Mouse (Mus musculus) ES-Bruce4 (cell line): Measurements from ENCODE around the gene Arhgap18. TPM values are rescaled to one million over a fixed set of nuclear protein-coding genes. Genes with fewer than 3 reads are reported as not detected.

ENCODE experiments used
- H3K27ac ChIP-seq: 2 replicates; pipeline ENCODE4 v1.5.1; 2012; ENCODE audit warnings: low read length, inconsistent platforms; ENCODE audit not compliant: insufficient read depth
- H3K27me3 ChIP-seq: 2 replicates; pipeline ENCODE4 v1.6.1; 2012; ENCODE audit warnings: mild to moderate bottlenecking, low read length, inconsistent platforms; ENCODE audit not compliant: control insufficient read depth, poor library complexity, insufficient read depth, severe bottlenecking
- H3K36me3 ChIP-seq: 2 replicates; pipeline ENCODE4 v1.6.1; 2012; ENCODE audit warnings: inconsistent platforms, mild to moderate bottlenecking, low read length, moderate library complexity; ENCODE audit not compliant: control insufficient read depth, poor library complexity, insufficient read depth, severe bottlenecking
- H3K4me1 ChIP-seq: one replicate; pipeline ENCODE4 v1.8.1; 2011; ENCODE audit warnings: low read length; ENCODE audit not compliant: control insufficient read depth, insufficient read depth
- H3K4me3 ChIP-seq: 2 replicates; pipeline ENCODE4 v1.5.1; 2011; ENCODE audit warnings: low read depth, mild to moderate bottlenecking, low read length
- H3K9ac ChIP-seq: 2 replicates; pipeline ENCODE4 v1.6.1; 2012; ENCODE audit warnings: low read depth, mild to moderate bottlenecking, inconsistent platforms; ENCODE audit not compliant: poor library complexity, severe bottlenecking
- H3K9me3 ChIP-seq: replicated peaks from 2 replicates; pipeline ENCODE4 v1.6.1; 2012; ENCODE audit warnings: mild to moderate bottlenecking, low read length, inconsistent platforms; ENCODE audit not compliant: control insufficient read depth, poor library complexity, insufficient read depth, severe bottlenecking
- CTCF ChIP-seq: IDR thresholded peaks from one replicate; pipeline ENCODE4 v1.8.1; 2011; ENCODE audit warnings: low read depth, low read length
- EP300 ChIP-seq: IDR thresholded peaks from 2 replicates; pipeline ENCODE4 v1.6.1; 2011; ENCODE audit warnings: low read depth, low read length; ENCODE audit not compliant: insufficient read depth
- POLR2A ChIP-seq: IDR thresholded peaks from one replicate; pipeline ENCODE4 v1.8.1; 2011; ENCODE audit warnings: low read length; ENCODE audit not compliant: insufficient read depth
- polyA plus RNA-seq: library from polyadenylated mRNA; stranded (reverse); fragments of >200 nt; gene quantifications from 2 replicates; pipeline ENCODE4 v1.2.4, GENCODE M21; 2011; ENCODE audit warnings: low read depth; ENCODE audit not compliant: missing spikeins, insufficient read depth, insufficient read length

The Arhgap18 gene
- polyA plus RNA-seq, 1 experiment: 6.9 TPM

DNA sequence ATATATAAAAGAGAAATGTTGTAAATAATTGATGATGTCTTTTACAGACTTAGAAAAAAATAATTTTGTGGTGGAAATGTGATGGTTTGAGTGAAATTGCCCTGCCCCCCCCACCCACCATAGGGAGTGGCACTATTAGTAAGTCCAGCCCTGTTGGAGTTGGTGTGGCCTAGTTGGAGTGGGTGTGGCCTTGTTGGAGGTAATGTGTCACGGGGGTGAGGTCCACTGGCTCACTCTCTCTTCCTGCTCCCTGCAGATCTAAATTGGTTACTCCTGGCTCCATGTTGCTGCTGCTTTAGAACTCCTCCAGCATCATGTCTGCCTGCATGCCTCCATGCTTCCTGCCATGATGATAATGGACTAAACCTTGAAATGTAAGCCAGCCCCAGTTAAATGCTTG, 186.3 kb downstream of the Arhgap18 start:
- peaks cover 27% of the 10 kb centered on the region for H3K9me3 ChIP-seq
- no peak overlapping the region for H3K4me3 ChIP-seq
- no peak overlapping the region for H3K9ac ChIP-seq
- H3K27ac ChIP-seq: no peak overlapping the region
- H3K27me3 ChIP-seq: no peaks in the 10 kb centered on the region
- no peak for TF ChIP-seq CTCF
- no peak for TF ChIP-seq POLR2A
- no peak for TF ChIP-seq EP300
- H3K36me3 ChIP-seq: no peaks in the 10 kb centered on the region
- H3K4me1 ChIP-seq: no peaks in the 10 kb centered on the region

GRCm38 (mm10) chr10:26948331-26948730, 195.1 kb downstream of the Arhgap18 start:
- Histone ChIP-seq H3K27me3 (no peaks in the 10 kb centered on the region), H3K27ac (no peak overlapping the region), H3K36me3 (no peaks in the 10 kb centered on the region), H3K9me3 (no peaks in the 10 kb centered on the region), H3K4me1 (no peaks in the 10 kb centered on the region), H3K4me3 (no peak overlapping the region), H3K9ac (no peak overlapping the region)
- TF ChIP-seq CTCF: no peak
- no peak for TF ChIP-seq EP300
- no peak for TF ChIP-seq POLR2A

DNA sequence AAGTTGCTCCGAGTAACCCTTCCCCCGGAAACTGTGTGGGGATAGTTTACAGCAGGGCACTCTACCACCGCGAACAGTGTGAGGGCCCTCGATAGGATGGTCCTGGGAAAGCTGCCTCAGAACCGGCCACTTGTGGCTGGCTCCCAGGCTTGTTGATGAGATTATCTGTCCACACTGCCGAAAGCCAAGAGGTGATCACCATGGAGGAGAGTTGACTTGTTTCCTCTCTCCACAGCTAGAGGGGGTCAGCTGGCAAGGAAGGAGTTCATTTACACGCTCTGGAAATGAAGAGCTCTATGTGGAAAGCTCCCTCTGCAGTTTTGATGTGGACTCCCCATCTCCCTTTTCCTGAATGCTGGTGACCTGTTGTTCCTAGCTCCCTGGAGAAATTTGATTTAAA, 196.4 kb downstream of the Arhgap18 start:
- Histone ChIP-seq H3K4me1 (no peaks in the 10 kb centered on the region), H3K4me3 (no peak overlapping the region), H3K27ac (no peak overlapping the region), H3K27me3 (no peaks in the 10 kb centered on the region), H3K9ac (no peak overlapping the region), H3K36me3 (no peaks in the 10 kb centered on the region), H3K9me3 (no peaks in the 10 kb centered on the region)
- TF ChIP-seq POLR2A: no peak
- TF ChIP-seq CTCF: no peak
- no peak for TF ChIP-seq EP300

GRCm38 (mm10) chr10:26950448-26950847, 197.2 kb downstream of the Arhgap18 start:
- TF ChIP-seq CTCF: no peak
- no peak for TF ChIP-seq EP300
- TF ChIP-seq POLR2A: no peak
- H3K27me3 ChIP-seq: no peaks in the 10 kb centered on the region
- H3K36me3 ChIP-seq: no peaks in the 10 kb centered on the region
- H3K4me3 ChIP-seq: no peak overlapping the region
- no peaks in the 10 kb centered on the region for H3K4me1 ChIP-seq
- H3K9ac ChIP-seq: no peak overlapping the region
- no peaks in the 10 kb centered on the region for H3K9me3 ChIP-seq
- no peak overlapping the region for H3K27ac ChIP-seq

DNA sequence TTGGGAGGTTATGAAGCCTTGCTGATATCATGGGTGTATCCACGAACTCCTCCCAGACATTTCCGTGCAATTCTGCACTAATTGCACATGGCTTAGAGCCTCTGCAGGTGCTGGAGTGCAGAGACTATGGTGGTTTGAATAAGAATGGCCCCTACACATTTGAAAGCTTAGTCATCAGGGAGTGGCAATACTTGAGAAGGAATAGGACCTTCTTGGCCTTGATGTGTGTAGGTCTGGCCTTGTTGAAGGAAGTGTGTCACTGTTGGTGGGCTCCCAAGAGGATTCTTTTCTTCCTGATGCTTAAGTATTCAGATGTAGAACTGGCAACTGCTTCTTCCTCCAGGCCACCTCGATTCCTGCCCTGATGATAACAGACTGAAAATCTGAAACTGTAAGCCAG, 205.3 kb downstream of the Arhgap18 start:
- Histone ChIP-seq H3K36me3 (no peaks in the 10 kb centered on the region), H3K9me3 (peaks cover 9% of the 10 kb centered on the region), H3K27me3 (no peaks in the 10 kb centered on the region), H3K9ac (no peak overlapping the region), H3K4me1 (no peaks in the 10 kb centered on the region), H3K27ac (peak overlapping the region; percentile 72; the same call in 1 of the 2 replicates), H3K4me3 (no peak overlapping the region)
- TF ChIP-seq CTCF (no peak), EP300 (no peak), POLR2A (no peak)
